Mouse (Mus musculus): ENCODE measurements around the gene Rinl. TPM values are rescaled to one million over a fixed set of nuclear protein-coding genes. Genes with fewer than 3 reads are reported as not detected.

Gene Rinl
- polyA plus RNA-seq, 1 experiment from 2014 or later = 2.4 TPM

- peak overlapping the region; percentile 99 for H3K27ac ChIP-seq (replicated peaks; ENCODE audit: low read depth, low read length)
- WGBS = 2% methylated on average over 29 of the region's 32 CpGs
- DNase-seq = peak; percentile 97
- peaks cover 22% of the 10 kb centered on the region for H3K4me1 ChIP-seq (ENCODE audit: control insufficient read depth, insufficient read depth, low read length)
- peak overlapping the region; percentile 80 for H3K4me2 ChIP-seq (ENCODE audit: low read length)
- ATAC-seq (ENCODE audit: low FRiP score, low TSS enrichment) = peak; percentile 64
- H3K36me3 ChIP-seq (ENCODE audit: control insufficient read depth, insufficient read depth, low read length) = peaks cover 20% of the 10 kb centered on the region
- H3K9me3 ChIP-seq (ENCODE audit: control insufficient read depth, low read length) = no peaks in the 10 kb centered on the region
- peak overlapping the region; percentile 77 for H3K4me3 ChIP-seq (replicated peaks; ENCODE audit: low read depth, low read length)
- no peaks in the 10 kb centered on the region for H3K27me3 ChIP-seq (ENCODE audit: control insufficient read depth, insufficient read depth, low read length)
- H3K9ac ChIP-seq (replicated peaks; ENCODE audit: low read length) = peak overlapping the region; percentile 88
Observed at GRCm38 (mm10) chr7:28808957-28809393, 20.2 kb downstream of the Rinl start.

- DNase-seq = peak; percentile 81
- Histone ChIP-seq H3K27ac (replicated peaks; ENCODE audit: low read depth, low read length) (peak overlapping the region; percentile 99), H3K9ac (replicated peaks; ENCODE audit: low read length) (peak overlapping the region; percentile 88), H3K9me3 (ENCODE audit: control insufficient read depth, low read length) (no peaks in the 10 kb centered on the region), H3K4me3 (replicated peaks; ENCODE audit: low read depth, low read length) (peak overlapping the region; percentile 77), H3K4me2 (ENCODE audit: low read length) (peak overlapping the region; percentile 80), H3K36me3 (ENCODE audit: control insufficient read depth, insufficient read depth, low read length) (peaks cover 26% of the 10 kb centered on the region), H3K4me1 (ENCODE audit: control insufficient read depth, insufficient read depth, low read length) (peaks cover 22% of the 10 kb centered on the region), H3K27me3 (ENCODE audit: control insufficient read depth, insufficient read depth, low read length) (no peaks in the 10 kb centered on the region)
- ATAC-seq (ENCODE audit: low FRiP score, low TSS enrichment) = no peak
- WGBS = under 1% methylated on average over 35 of the region's 35 CpGs
Observed at GRCm38 (mm10) chr7:28809401-28810089, 20.8 kb downstream of the Rinl start.

- DNase-seq = peak; percentile 99
- H3K9ac ChIP-seq (replicated peaks; ENCODE audit: low read length) = peak overlapping the region; percentile 88
- WGBS = under 1% methylated on average over 70 of the region's 70 CpGs
- H3K4me3 ChIP-seq (replicated peaks; ENCODE audit: low read depth, low read length) = peak overlapping the region; percentile 77
- peaks cover 22% of the 10 kb centered on the region for H3K4me1 ChIP-seq (ENCODE audit: control insufficient read depth, insufficient read depth, low read length)
- H3K27me3 ChIP-seq (ENCODE audit: control insufficient read depth, insufficient read depth, low read length) = no peaks in the 10 kb centered on the region
- H3K36me3 ChIP-seq (ENCODE audit: control insufficient read depth, insufficient read depth, low read length) = peaks cover 34% of the 10 kb centered on the region
- peak overlapping the region; percentile 99 for H3K27ac ChIP-seq (replicated peaks; ENCODE audit: low read depth, low read length)
- peak overlapping the region; percentile 80 for H3K4me2 ChIP-seq (ENCODE audit: low read length)
- H3K9me3 ChIP-seq (ENCODE audit: control insufficient read depth, low read length) = no peaks in the 10 kb centered on the region
- peak; percentile 93 for ATAC-seq (ENCODE audit: low FRiP score, low TSS enrichment)
Observed at GRCm38 (mm10) chr7:28810107-28811066, 21.6 kb downstream of the Rinl start.

- peak overlapping the region; percentile 97 for H3K27ac ChIP-seq (replicated peaks; ENCODE audit: low read depth, low read length)
- DNase-seq (peak; percentile 98), ATAC-seq (ENCODE audit: low FRiP score, low TSS enrichment) (peak; percentile 43)
- no peaks in the 10 kb centered on the region for H3K27me3 ChIP-seq (ENCODE audit: control insufficient read depth, insufficient read depth, low read length)
- no peaks in the 10 kb centered on the region for H3K9me3 ChIP-seq (ENCODE audit: control insufficient read depth, low read length)
- H3K4me3 ChIP-seq (replicated peaks; ENCODE audit: low read depth, low read length) = peak overlapping the region; percentile 77
- peaks cover 43% of the 10 kb centered on the region for H3K36me3 ChIP-seq (ENCODE audit: control insufficient read depth, insufficient read depth, low read length)
- peak overlapping the region; percentile 82 for H3K9ac ChIP-seq (replicated peaks; ENCODE audit: low read length)
- H3K4me2 ChIP-seq (ENCODE audit: low read length) = peak overlapping the region; percentile 90
- H3K4me1 ChIP-seq (ENCODE audit: control insufficient read depth, insufficient read depth, low read length) = peaks cover 22% of the 10 kb centered on the region
- under 1% methylated on average over 40 of the region's 40 CpGs for WGBS
Observed at GRCm38 (mm10) chr7:28811228-28811627, 22.5 kb downstream of the Rinl start.

DNA sequence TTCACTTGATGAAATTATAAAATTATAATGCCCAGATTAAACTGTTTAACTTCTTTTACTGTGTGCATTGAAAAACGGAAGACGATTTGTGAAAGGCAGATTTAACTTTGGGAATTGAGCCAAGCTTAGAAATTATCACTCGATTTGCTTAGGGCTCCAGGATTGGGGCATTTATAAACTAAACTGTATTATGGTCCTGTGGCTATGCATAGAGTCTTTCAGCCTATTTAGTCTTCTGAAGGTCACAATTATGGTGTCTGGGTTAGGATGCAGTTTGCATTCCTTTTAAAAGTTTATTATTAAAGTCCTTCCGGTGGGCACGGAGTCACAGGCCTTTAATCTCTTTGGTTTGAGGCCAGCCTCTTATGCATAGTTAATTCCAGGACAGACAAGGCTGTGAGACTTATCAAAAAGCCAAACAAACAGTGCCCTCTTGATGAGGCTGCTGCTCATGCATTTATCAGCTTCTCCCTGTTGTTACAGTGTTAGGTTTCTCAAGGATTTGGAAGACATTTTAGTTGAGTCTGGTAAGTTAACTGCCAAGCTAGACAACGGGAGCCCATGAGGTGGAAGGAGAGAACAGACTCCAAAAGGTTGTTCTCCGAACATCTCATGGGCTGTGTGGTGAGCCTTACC, 23.0 kb downstream of the Rinl start:
- H3K27ac ChIP-seq (replicated peaks; ENCODE audit: low read depth, low read length) = no peak overlapping the region; the same call in 1 of the 2 replicates
- 12% methylated on average over 7 of the region's 7 CpGs for WGBS
- H3K9me3 ChIP-seq (ENCODE audit: control insufficient read depth, low read length) = no peaks in the 10 kb centered on the region

DNA sequence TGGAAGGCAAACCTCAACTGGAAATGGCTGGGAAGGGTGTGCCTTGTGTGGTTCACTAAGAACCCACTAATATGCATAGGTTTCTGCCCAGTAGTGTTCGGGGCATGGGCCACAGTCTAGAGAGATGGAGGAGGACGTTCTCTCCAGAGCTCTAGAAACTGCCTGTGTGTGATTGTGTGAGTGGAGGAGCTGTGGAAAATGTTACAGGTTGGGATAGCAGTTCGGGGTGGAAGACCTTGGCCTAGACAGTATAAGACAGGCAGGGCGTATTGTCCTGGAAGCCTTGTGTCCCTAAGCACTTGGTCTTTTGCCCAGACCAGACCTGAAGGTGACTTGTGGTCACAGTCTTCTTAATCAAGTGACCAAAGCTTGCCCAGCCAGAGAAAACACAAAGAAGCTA, 23.7 kb downstream of the Rinl start:
- Histone ChIP-seq H3K27me3 (ENCODE audit: control insufficient read depth, insufficient read depth, low read length) (no peaks in the 10 kb centered on the region), H3K27ac (replicated peaks; ENCODE audit: low read depth, low read length) (no peak overlapping the region), H3K9ac (replicated peaks; ENCODE audit: low read length) (peak overlapping the region; percentile 82; the same call in 1 of the 2 replicates), H3K4me1 (ENCODE audit: control insufficient read depth, insufficient read depth, low read length) (peaks cover 24% of the 10 kb centered on the region), H3K4me2 (ENCODE audit: low read length) (peak overlapping the region; percentile 90), H3K9me3 (ENCODE audit: control insufficient read depth, low read length) (no peaks in the 10 kb centered on the region), H3K4me3 (replicated peaks; ENCODE audit: low read depth, low read length) (peak overlapping the region; percentile 77), H3K36me3 (ENCODE audit: control insufficient read depth, insufficient read depth, low read length) (peaks cover 55% of the 10 kb centered on the region)
- ATAC-seq (ENCODE audit: low FRiP score, low TSS enrichment) (no peak), DNase-seq (no peak)
- 71% methylated on average over 4 of the region's 4 CpGs for WGBS

More for the DNA sequence above, 23.0 kb downstream of the Rinl start:
- no peaks in the 10 kb centered on the region for H3K27me3 ChIP-seq (ENCODE audit: control insufficient read depth, insufficient read depth, low read length)
- DNase-seq (no peak), ATAC-seq (ENCODE audit: low FRiP score, low TSS enrichment) (no peak)
- H3K4me3 ChIP-seq (replicated peaks; ENCODE audit: low read depth, low read length) = peak overlapping the region; percentile 77
- peak overlapping the region; percentile 82; the same call in 1 of the 2 replicates for H3K9ac ChIP-seq (replicated peaks; ENCODE audit: low read length)
- peaks cover 22% of the 10 kb centered on the region for H3K4me1 ChIP-seq (ENCODE audit: control insufficient read depth, insufficient read depth, low read length)
- H3K36me3 ChIP-seq (ENCODE audit: control insufficient read depth, insufficient read depth, low read length) = peaks cover 48% of the 10 kb centered on the region
- peak overlapping the region; percentile 90 for H3K4me2 ChIP-seq (ENCODE audit: low read length)

GRCm38 (mm10) chr7:28812949-28813348, 24.2 kb downstream of the Rinl start:
- Histone ChIP-seq H3K27ac (replicated peaks; ENCODE audit: low read depth, low read length) (no peak overlapping the region), H3K9me3 (ENCODE audit: control insufficient read depth, low read length) (no peaks in the 10 kb centered on the region), H3K4me3 (replicated peaks; ENCODE audit: low read depth, low read length) (no peak overlapping the region; the same call in 1 of the 2 replicates), H3K36me3 (ENCODE audit: control insufficient read depth, insufficient read depth, low read length) (peaks cover 59% of the 10 kb centered on the region), H3K9ac (replicated peaks; ENCODE audit: low read length) (no peak overlapping the region), H3K4me1 (ENCODE audit: control insufficient read depth, insufficient read depth, low read length) (peaks cover 20% of the 10 kb centered on the region), H3K27me3 (ENCODE audit: control insufficient read depth, insufficient read depth, low read length) (no peaks in the 10 kb centered on the region), H3K4me2 (ENCODE audit: low read length) (peak overlapping the region; percentile 90)
- ATAC-seq (ENCODE audit: low FRiP score, low TSS enrichment) (no peak), DNase-seq (no peak)
- WGBS = 87% methylated on average over 5 of the region's 5 CpGs

DNA sequence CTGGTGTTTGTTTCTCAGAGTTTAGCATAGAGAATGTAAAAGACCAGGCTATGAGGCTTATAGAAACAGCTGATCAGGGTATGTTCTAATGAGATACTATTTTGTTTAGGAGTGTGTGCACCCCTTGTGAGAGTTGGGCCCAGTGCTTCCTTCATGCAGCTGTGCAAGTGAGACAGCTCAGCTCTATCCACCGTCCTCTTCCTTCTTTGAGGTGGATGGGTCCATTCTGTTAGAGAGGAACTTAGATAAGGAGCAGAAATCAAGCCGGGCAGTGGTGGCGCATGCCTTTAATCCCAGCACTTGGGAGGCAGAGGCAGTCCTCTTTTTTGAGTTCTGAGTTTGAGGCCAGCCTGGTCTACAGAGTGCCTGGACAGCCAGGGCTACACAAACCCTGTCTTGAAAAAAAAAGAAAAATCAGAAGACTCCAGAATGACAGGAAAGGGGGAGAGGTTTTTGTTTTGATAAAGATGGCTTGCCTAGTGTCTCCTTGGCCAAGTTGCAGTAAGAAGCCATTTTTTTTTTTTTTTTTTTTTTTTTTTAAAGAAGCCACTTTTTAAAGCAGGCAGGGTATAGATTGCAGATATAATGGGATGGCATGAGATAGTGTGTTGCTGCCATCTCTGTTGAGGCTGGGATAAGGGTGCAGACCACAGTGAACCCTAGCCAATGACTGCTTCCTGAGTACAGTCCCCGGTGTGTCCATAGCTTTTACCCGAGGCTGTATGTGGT, 25.7 kb downstream of the Rinl start:
- no peak overlapping the region for H3K27ac ChIP-seq (replicated peaks; ENCODE audit: low read depth, low read length)
- H3K4me1 ChIP-seq (ENCODE audit: control insufficient read depth, insufficient read depth, low read length) = peaks cover 16% of the 10 kb centered on the region
- no peaks in the 10 kb centered on the region for H3K9me3 ChIP-seq (ENCODE audit: control insufficient read depth, low read length)
- no peaks in the 10 kb centered on the region for H3K27me3 ChIP-seq (ENCODE audit: control insufficient read depth, insufficient read depth, low read length)
- no peak overlapping the region for H3K4me3 ChIP-seq (replicated peaks; ENCODE audit: low read depth, low read length)
- DNase-seq (no peak), ATAC-seq (ENCODE audit: low FRiP score, low TSS enrichment) (no peak)
- WGBS = 90% methylated on average over 5 of the region's 5 CpGs
- no peak overlapping the region for H3K9ac ChIP-seq (replicated peaks; ENCODE audit: low read length)
- H3K36me3 ChIP-seq (ENCODE audit: control insufficient read depth, insufficient read depth, low read length) = peaks cover 74% of the 10 kb centered on the region
- H3K4me2 ChIP-seq (ENCODE audit: low read length) = no peak overlapping the region
